Mouse (Mus musculus) embryonic fibroblast, embryonic 13.5 days (primary cell): ENCODE data around the gene Pfkm.

ENCODE experiments used
- CTCF ChIP-seq: IDR thresholded peaks from 2 replicates; pipeline ENCODE4 v1.5.1; 2011; ENCODE audit warnings: mild to moderate bottlenecking, control low read depth, low read length, moderate library complexity, borderline replicate concordance; ENCODE audit not compliant: insufficient read depth
- POLR2A ChIP-seq: IDR thresholded peaks from 2 replicates; pipeline ENCODE4 v1.6.1; 2011; ENCODE audit warnings: low read depth, mild to moderate bottlenecking, control low read depth, low read length, moderate library complexity

DNA sequence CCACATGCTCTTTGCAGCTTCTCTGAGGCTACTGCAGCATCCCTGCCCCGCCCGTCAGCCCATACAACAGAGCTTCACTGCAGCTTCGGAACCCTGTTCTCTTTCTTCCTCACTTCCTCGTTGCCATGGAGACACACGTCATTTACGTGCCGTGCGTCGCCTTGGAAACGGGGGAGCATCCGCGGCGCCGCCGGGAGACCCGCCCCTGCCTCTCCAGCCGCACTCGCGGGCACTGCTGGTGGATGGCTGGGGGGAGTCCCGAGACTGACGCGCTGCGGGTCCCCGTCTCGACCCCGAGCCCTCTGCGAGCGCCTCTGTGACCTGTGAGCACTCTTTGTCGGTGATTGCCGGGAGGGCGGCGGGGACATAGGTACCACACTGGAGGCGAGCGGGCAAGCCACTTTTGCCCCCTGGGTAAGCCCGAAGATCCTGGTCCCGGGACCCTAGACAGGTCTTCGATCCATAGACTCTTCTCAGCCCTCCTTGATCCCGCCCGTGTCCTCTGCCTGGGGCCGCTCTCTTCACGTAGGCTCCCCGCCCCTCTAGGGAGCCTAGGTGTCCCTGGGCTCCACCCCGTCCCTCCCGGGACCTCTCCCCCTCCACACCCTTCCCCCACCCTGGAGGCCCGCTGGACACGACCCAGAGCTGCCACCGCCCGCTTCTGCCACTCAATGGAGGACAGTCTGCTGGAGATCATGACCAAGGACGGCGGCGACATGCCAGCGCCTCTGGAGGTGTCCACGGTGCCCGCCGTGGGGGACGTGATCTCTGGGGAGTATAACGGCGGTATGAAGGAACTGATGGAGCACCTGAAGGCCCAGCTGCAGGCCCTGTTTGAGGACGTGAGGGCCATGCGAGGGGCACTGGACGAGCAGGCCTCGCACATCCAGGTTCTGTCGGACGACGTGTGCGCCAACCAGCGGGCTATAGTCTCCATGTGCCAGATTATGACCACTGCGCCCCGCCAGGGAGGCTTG is 75.5 kb downstream of the Pfkm start:
- TF ChIP-seq CTCF (no peak), POLR2A (no peak)
